Mouse (Mus musculus): ENCODE results near the gene Zfp771. TPM values are rescaled to one million over a fixed set of nuclear protein-coding genes. Genes with fewer than 3 reads are reported as not detected.

The Zfp771 gene
- polyA plus RNA-seq, 1 experiment from 2014 or later = 54.9 TPM

DNA sequence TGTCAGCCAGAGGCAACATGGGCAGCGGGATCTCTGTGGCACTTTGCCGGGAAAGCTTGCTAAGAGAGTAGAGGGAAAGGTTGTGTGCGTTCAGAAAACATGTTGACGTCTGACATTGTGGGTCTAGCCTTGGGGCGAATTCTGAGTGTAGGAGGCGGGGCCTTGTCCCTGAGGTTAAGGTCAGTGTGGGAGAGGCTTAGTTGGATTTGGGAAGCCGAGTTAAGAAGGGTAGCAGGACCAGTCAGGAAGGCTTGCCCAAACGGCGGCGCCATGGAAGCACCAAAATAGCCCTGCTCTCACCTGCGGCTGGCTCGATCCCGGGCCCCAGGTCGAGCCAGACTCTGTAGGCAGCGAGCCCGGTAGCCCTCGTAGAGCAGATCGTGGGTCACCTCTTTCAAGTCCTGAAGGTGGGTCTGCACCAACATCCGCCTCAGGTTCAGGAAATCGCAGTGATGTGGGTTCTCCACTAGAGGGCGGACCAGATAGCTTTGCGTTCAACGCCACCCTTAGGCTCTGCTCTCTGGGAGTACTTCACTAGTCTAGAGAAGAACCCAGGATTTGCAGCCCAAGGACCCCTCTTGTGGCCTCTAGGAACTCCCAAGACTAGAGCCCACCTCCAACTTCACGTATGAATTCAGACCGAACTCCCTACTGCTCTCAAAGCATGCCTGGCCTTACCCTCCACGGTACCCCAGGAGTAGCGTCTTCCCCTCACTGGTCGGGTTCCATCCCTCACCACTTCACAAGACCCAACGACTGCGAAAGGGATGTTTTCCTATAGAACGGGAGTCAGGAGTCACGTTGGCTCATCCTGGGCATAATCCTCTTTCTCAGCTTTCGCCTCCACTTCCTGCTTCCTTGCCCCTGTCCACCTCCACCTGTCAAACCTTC lies 28.8 kb upstream of the Zfp771 start:
- peak overlapping the region; percentile 41 for H3K4me2 ChIP-seq (replicated peaks; ENCODE audit: low read depth, low read length)
- no peak overlapping the region; the same call in 1 of the 2 replicates for H3K27ac ChIP-seq (ENCODE audit: low read length)
- H3K9ac ChIP-seq (replicated peaks; ENCODE audit: low read depth, low read length) = no peak overlapping the region; the same call in 1 of the 2 replicates
- H3K4me1 ChIP-seq (ENCODE audit: control insufficient read depth, insufficient read depth, low read length) = no peaks in the 10 kb centered on the region; the same call in 1 of the 2 replicates
- peak overlapping the region; percentile 19 for H3K4me3 ChIP-seq (ENCODE audit: low read depth, low read length)
- no peaks in the 10 kb centered on the region for H3K9me3 ChIP-seq (ENCODE audit: control insufficient read depth, low read depth, low read length)
- no peaks in the 10 kb centered on the region for H3K36me3 ChIP-seq (ENCODE audit: control insufficient read depth, insufficient read depth, low read length)
- WGBS = 22% methylated on average over 33 of the region's 33 CpGs
- no peaks in the 10 kb centered on the region for H3K27me3 ChIP-seq (ENCODE audit: control insufficient read depth, insufficient read depth, low read length)
- peak; percentile 16; the same call in 1 of the 2 replicates for ATAC-seq (ENCODE audit: insufficient number of reproducible peaks, insufficient read depth, low FRiP score, low read depth)

DNA sequence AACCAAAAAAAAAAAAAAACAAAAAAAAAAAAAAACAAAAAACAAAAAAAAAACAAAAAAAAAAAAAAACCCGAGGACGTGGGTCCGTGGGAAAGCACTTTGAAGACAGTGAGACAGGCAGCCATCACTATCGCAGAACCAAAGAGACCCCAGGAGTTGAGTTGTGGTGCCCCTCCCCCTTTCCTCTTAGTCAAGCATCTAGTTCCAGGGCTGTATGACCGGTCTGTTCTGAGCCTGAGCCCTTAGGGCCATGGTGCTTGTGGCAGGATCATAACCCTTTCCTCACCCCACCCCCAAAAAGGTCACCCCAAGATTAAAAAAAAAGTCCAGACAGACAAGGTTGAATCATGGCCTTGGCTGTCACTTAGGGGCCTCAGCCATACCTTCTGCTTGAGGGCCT lies 27.8 kb upstream of the Zfp771 start:
- no peak overlapping the region for H3K4me3 ChIP-seq (ENCODE audit: low read depth, low read length)
- no peak for ATAC-seq (ENCODE audit: insufficient number of reproducible peaks, insufficient read depth, low FRiP score, low read depth)

DNA sequence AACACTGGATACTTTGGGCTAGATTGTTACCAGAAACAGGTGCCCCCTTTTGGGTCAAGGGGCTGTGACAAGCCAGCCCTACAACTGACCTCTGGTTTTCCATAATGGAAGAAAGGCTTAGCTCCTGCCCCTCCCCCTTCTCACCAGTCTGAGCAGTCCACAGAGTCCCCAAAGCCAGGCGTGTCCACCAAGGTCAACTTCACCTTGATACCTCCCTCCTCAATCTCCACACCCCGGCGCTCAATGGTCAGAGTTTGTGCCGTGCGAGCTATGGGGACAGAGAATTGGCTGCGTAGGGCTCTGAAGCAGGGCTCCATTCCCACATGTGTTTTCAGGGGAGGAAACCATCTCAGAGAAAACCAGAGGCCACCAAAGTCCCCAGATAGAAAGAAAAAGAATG lies 26.6 kb upstream of the Zfp771 start:
- Histone ChIP-seq H3K4me1 (ENCODE audit: control insufficient read depth, insufficient read depth, low read length) (no peaks in the 10 kb centered on the region; the same call in 1 of the 2 replicates), H3K9ac (replicated peaks; ENCODE audit: low read depth, low read length) (no peak overlapping the region), H3K4me2 (replicated peaks; ENCODE audit: low read depth, low read length) (no peak overlapping the region), H3K9me3 (ENCODE audit: control insufficient read depth, low read depth, low read length) (no peaks in the 10 kb centered on the region), H3K36me3 (ENCODE audit: control insufficient read depth, insufficient read depth, low read length) (no peaks in the 10 kb centered on the region), H3K27me3 (ENCODE audit: control insufficient read depth, insufficient read depth, low read length) (no peaks in the 10 kb centered on the region), H3K4me3 (ENCODE audit: low read depth, low read length) (no peak overlapping the region), H3K27ac (ENCODE audit: low read length) (no peak overlapping the region)
- ATAC-seq (ENCODE audit: insufficient number of reproducible peaks, insufficient read depth, low FRiP score, low read depth) = no peak; the same call in 1 of the 2 replicates
- 81% methylated on average over 6 of the region's 6 CpGs for WGBS

More for the DNA sequence above, 27.8 kb upstream of the Zfp771 start:
- no peak overlapping the region for H3K27ac ChIP-seq (ENCODE audit: low read length)
- no peak overlapping the region for H3K4me2 ChIP-seq (replicated peaks; ENCODE audit: low read depth, low read length)
- H3K27me3 ChIP-seq (ENCODE audit: control insufficient read depth, insufficient read depth, low read length) = no peaks in the 10 kb centered on the region
- no peaks in the 10 kb centered on the region for H3K9me3 ChIP-seq (ENCODE audit: control insufficient read depth, low read depth, low read length)
- H3K36me3 ChIP-seq (ENCODE audit: control insufficient read depth, insufficient read depth, low read length) = no peaks in the 10 kb centered on the region
- H3K9ac ChIP-seq (replicated peaks; ENCODE audit: low read depth, low read length) = no peak overlapping the region
- no peaks in the 10 kb centered on the region; the same call in 1 of the 2 replicates for H3K4me1 ChIP-seq (ENCODE audit: control insufficient read depth, insufficient read depth, low read length)
- 89% methylated on average over 5 of the region's 5 CpGs for WGBS

GRCm38 (mm10) chr7:127217901-127218642 lies 26.0 kb upstream of the Zfp771 start:
- H3K4me3 ChIP-seq (ENCODE audit: low read depth, low read length) = no peak overlapping the region
- no peak for ATAC-seq (ENCODE audit: insufficient number of reproducible peaks, insufficient read depth, low FRiP score, low read depth)
- no peak overlapping the region for H3K4me2 ChIP-seq (replicated peaks; ENCODE audit: low read depth, low read length)
- no peak overlapping the region for H3K9ac ChIP-seq (replicated peaks; ENCODE audit: low read depth, low read length)
- H3K27me3 ChIP-seq (ENCODE audit: control insufficient read depth, insufficient read depth, low read length) = no peaks in the 10 kb centered on the region
- WGBS = 73% methylated on average over 10 of the region's 10 CpGs
- no peaks in the 10 kb centered on the region; the same call in 1 of the 2 replicates for H3K4me1 ChIP-seq (ENCODE audit: control insufficient read depth, insufficient read depth, low read length)
- no peaks in the 10 kb centered on the region for H3K36me3 ChIP-seq (ENCODE audit: control insufficient read depth, insufficient read depth, low read length)
- H3K27ac ChIP-seq (ENCODE audit: low read length) = no peak overlapping the region
- no peaks in the 10 kb centered on the region for H3K9me3 ChIP-seq (ENCODE audit: control insufficient read depth, low read depth, low read length)

DNA sequence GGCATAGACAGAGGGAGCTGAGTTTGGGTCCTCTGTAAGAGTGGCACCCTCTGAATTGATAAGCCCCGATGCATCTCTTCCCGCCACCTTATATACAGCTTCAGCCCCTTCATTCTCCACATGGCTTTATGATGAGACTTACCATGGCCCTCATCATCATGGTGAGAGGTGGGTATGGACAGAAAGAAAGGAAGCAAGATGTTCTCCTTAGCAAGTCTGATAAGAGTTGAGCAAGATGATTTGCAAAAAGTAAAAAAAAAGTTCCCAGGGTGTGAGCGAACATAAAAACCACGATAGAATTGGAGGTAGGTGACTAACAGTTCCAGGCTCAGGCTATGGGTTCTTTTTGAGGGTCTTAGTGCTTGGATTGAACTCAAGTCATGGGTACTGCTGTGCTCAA lies 25.4 kb upstream of the Zfp771 start:
- Histone ChIP-seq H3K27me3 (ENCODE audit: control insufficient read depth, insufficient read depth, low read length) (no peaks in the 10 kb centered on the region), H3K36me3 (ENCODE audit: control insufficient read depth, insufficient read depth, low read length) (no peaks in the 10 kb centered on the region), H3K27ac (ENCODE audit: low read length) (no peak overlapping the region), H3K4me2 (replicated peaks; ENCODE audit: low read depth, low read length) (no peak overlapping the region), H3K4me3 (ENCODE audit: low read depth, low read length) (no peak overlapping the region), H3K9ac (replicated peaks; ENCODE audit: low read depth, low read length) (no peak overlapping the region), H3K4me1 (ENCODE audit: control insufficient read depth, insufficient read depth, low read length) (no peaks in the 10 kb centered on the region; the same call in 1 of the 2 replicates), H3K9me3 (ENCODE audit: control insufficient read depth, low read depth, low read length) (no peaks in the 10 kb centered on the region)
- no peak for ATAC-seq (ENCODE audit: insufficient number of reproducible peaks, insufficient read depth, low FRiP score, low read depth)
- WGBS = 84% methylated on average over 4 of the region's 4 CpGs

DNA sequence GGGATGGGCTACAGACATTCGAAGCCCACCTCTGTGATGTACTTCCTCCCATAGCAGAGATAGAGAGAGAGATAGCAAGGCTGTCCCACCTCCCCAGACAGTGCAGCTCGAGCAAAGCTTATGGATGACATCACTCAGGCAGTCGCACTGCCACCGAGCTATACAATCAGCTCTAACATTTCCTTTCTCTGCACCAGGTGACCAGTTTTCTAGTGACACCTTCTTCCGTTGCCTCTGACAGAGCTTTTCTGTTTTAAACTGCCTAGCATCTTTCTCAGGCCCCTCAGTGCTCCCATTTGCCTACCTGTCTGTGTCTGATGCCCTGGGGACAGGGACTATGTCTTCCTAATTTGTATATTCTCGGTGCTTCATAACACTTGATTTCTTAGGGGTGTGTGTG lies 23.6 kb upstream of the Zfp771 start:
- Histone ChIP-seq H3K4me3 (ENCODE audit: low read depth, low read length) (no peak overlapping the region), H3K4me1 (ENCODE audit: control insufficient read depth, insufficient read depth, low read length) (no peaks in the 10 kb centered on the region), H3K4me2 (replicated peaks; ENCODE audit: low read depth, low read length) (no peak overlapping the region), H3K9me3 (ENCODE audit: control insufficient read depth, low read depth, low read length) (no peaks in the 10 kb centered on the region), H3K27me3 (ENCODE audit: control insufficient read depth, insufficient read depth, low read length) (no peaks in the 10 kb centered on the region), H3K9ac (replicated peaks; ENCODE audit: low read depth, low read length) (no peak overlapping the region), H3K27ac (ENCODE audit: low read length) (no peak overlapping the region), H3K36me3 (ENCODE audit: control insufficient read depth, insufficient read depth, low read length) (no peaks in the 10 kb centered on the region)
- WGBS = 79% methylated on average over 6 of the region's 6 CpGs
- no peak for ATAC-seq (ENCODE audit: insufficient number of reproducible peaks, insufficient read depth, low FRiP score, low read depth)

- 91% methylated on average over 3 of the region's 3 CpGs for WGBS
- Histone ChIP-seq H3K36me3 (ENCODE audit: control insufficient read depth, insufficient read depth, low read length) (no peaks in the 10 kb centered on the region), H3K4me2 (replicated peaks; ENCODE audit: low read depth, low read length) (no peak overlapping the region), H3K9me3 (ENCODE audit: control insufficient read depth, low read depth, low read length) (no peaks in the 10 kb centered on the region), H3K4me1 (ENCODE audit: control insufficient read depth, insufficient read depth, low read length) (no peaks in the 10 kb centered on the region), H3K27me3 (ENCODE audit: control insufficient read depth, insufficient read depth, low read length) (no peaks in the 10 kb centered on the region), H3K9ac (replicated peaks; ENCODE audit: low read depth, low read length) (no peak overlapping the region), H3K4me3 (ENCODE audit: low read depth, low read length) (no peak overlapping the region), H3K27ac (ENCODE audit: low read length) (no peak overlapping the region)
- ATAC-seq (ENCODE audit: insufficient number of reproducible peaks, insufficient read depth, low FRiP score, low read depth) = no peak
Measured at GRCm38 (mm10) chr7:127223106-127223505, 21.0 kb upstream of the Zfp771 start.

DNA sequence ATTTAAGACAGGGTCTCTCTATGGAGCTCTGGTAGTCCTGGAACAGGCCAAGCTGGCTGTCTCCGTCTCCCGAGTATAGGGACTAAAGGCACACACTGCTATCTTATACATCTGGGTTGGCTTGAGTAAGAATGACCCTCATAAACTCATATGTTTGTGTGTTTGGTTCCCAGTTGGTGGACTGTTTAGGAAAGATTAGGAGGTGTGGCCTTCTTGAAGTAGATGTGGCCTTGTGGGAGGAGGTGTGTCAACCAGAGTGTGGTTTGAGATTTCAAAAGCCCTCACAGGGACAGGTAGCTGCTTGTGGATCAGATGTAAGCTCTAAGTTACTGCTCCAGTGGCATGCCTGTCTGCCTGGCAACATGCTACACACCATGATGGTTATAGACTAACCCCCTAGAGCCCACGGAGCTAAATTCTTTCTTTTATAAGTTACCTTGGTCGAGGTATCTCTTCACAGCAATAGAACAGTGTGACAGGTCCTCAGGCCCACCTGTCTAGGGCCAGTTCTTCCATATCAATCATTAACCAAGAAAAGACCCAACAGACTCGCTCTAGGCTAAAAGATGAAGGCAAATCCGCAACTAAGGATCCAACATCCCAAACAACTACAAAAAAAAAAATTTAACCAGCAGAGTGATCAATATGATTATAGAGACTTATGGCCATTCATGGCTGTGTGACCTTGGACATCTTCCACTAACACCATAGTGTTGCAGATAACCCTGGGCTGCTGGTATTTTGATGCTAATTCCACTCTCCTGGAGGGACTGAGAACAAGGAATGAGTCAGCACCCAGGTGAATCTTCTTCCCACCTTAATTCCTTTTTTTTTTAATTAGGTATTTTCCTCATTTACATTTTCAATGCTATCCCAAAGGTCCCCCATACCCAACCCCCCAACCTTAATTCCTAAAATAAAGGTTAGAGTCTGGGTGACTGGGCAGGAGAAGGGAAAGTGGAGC lies 20.3 kb upstream of the Zfp771 start:
- H3K36me3 ChIP-seq (ENCODE audit: control insufficient read depth, insufficient read depth, low read length) = no peaks in the 10 kb centered on the region
- H3K9me3 ChIP-seq (ENCODE audit: control insufficient read depth, low read depth, low read length) = no peaks in the 10 kb centered on the region
- 83% methylated on average over 6 of the region's 6 CpGs for WGBS
- H3K27ac ChIP-seq (ENCODE audit: low read length) = no peak overlapping the region
- H3K4me2 ChIP-seq (replicated peaks; ENCODE audit: low read depth, low read length) = no peak overlapping the region
- no peak overlapping the region for H3K4me3 ChIP-seq (ENCODE audit: low read depth, low read length)
- no peak overlapping the region for H3K9ac ChIP-seq (replicated peaks; ENCODE audit: low read depth, low read length)
- no peaks in the 10 kb centered on the region for H3K4me1 ChIP-seq (ENCODE audit: control insufficient read depth, insufficient read depth, low read length)
- ATAC-seq (ENCODE audit: insufficient number of reproducible peaks, insufficient read depth, low FRiP score, low read depth) = no peak
- no peaks in the 10 kb centered on the region for H3K27me3 ChIP-seq (ENCODE audit: control insufficient read depth, insufficient read depth, low read length)
